Mouse (Mus musculus): ENCODE measurements around the gene Prss34. TPM values are rescaled to one million over a fixed set of nuclear protein-coding genes. Genes with fewer than 3 reads are reported as not detected.

The Prss34 gene
- polyA plus RNA-seq, 1 experiment from 2014 or later = 4.4 TPM

- Histone ChIP-seq H3K9me3 (ENCODE audit: control insufficient read depth, low read length) (no peaks in the 10 kb centered on the region), H3K4me3 (ENCODE audit: low read depth, low read length) (0 out of 2 replicates have a peak overlapping the region, but pooled peaks have one; percentile 99), H3K9ac (ENCODE audit: low read depth, low read length) (peak overlapping the region; percentile 100; the same call in 1 of the 2 replicates), H3K4me2 (ENCODE audit: low read depth, low read length) (peak overlapping the region; percentile 97), H3K36me3 (ENCODE audit: control insufficient read depth, insufficient read depth, low read length) (peaks cover 51% of the 10 kb centered on the region), H3K27ac (replicated peaks; ENCODE audit: low read depth, low read length) (no peak overlapping the region), H3K4me1 (ENCODE audit: control insufficient read depth, insufficient read depth, low read length) (peaks cover 14% of the 10 kb centered on the region), H3K27me3 (replicated peaks; ENCODE audit: control insufficient read depth, insufficient read depth, low read length) (no peaks in the 10 kb centered on the region)
- ATAC-seq (ENCODE audit: low read depth) = no peak
- DNase-seq (ENCODE audit: low spot score) = no peak
- 76% methylated on average over 2 of the region's 2 CpGs for WGBS
Measured at GRCm38 (mm10) chr17:25270795-25271335, 27.3 kb upstream of the Prss34 start.

GRCm38 (mm10) chr17:25272326-25272725, 25.9 kb upstream of the Prss34 start:
- Histone ChIP-seq H3K4me2 (ENCODE audit: low read depth, low read length) (peak overlapping the region; percentile 97), H3K4me1 (ENCODE audit: control insufficient read depth, insufficient read depth, low read length) (peaks cover 14% of the 10 kb centered on the region), H3K9ac (ENCODE audit: low read depth, low read length) (peak overlapping the region; percentile 100), H3K4me3 (ENCODE audit: low read depth, low read length) (peak overlapping the region; percentile 99), H3K27ac (replicated peaks; ENCODE audit: low read depth, low read length) (peak overlapping the region; percentile 99), H3K36me3 (ENCODE audit: control insufficient read depth, insufficient read depth, low read length) (peaks cover 37% of the 10 kb centered on the region), H3K27me3 (replicated peaks; ENCODE audit: control insufficient read depth, insufficient read depth, low read length) (no peaks in the 10 kb centered on the region), H3K9me3 (ENCODE audit: control insufficient read depth, low read length) (no peaks in the 10 kb centered on the region)
- ATAC-seq (ENCODE audit: low read depth) (no peak), DNase-seq (ENCODE audit: low spot score) (no peak)
- 2% methylated on average over 10 of the region's 10 CpGs for WGBS

GRCm38 (mm10) chr17:25272951-25273705, 25.1 kb upstream of the Prss34 start:
- peak; percentile 94 for ATAC-seq (ENCODE audit: low read depth)
- Histone ChIP-seq H3K9ac (ENCODE audit: low read depth, low read length) (peak overlapping the region; percentile 100), H3K4me1 (ENCODE audit: control insufficient read depth, insufficient read depth, low read length) (peaks cover 14% of the 10 kb centered on the region), H3K27ac (replicated peaks; ENCODE audit: low read depth, low read length) (peak overlapping the region; percentile 99), H3K4me2 (ENCODE audit: low read depth, low read length) (peak overlapping the region; percentile 97), H3K36me3 (ENCODE audit: control insufficient read depth, insufficient read depth, low read length) (peaks cover 29% of the 10 kb centered on the region), H3K27me3 (replicated peaks; ENCODE audit: control insufficient read depth, insufficient read depth, low read length) (no peaks in the 10 kb centered on the region), H3K9me3 (ENCODE audit: control insufficient read depth, low read length) (no peaks in the 10 kb centered on the region), H3K4me3 (ENCODE audit: low read depth, low read length) (peak overlapping the region; percentile 99)
- DNase-seq (ENCODE audit: low spot score) = peak; percentile 96
- WGBS = under 1% methylated on average over 61 of the region's 92 CpGs

- Histone ChIP-seq H3K36me3 (ENCODE audit: control insufficient read depth, insufficient read depth, low read length) (peaks cover 21% of the 10 kb centered on the region), H3K4me2 (ENCODE audit: low read depth, low read length) (peak overlapping the region; percentile 97), H3K27ac (replicated peaks; ENCODE audit: low read depth, low read length) (peak overlapping the region; percentile 99), H3K4me1 (ENCODE audit: control insufficient read depth, insufficient read depth, low read length) (peaks cover 14% of the 10 kb centered on the region), H3K9ac (ENCODE audit: low read depth, low read length) (peak overlapping the region; percentile 100), H3K27me3 (replicated peaks; ENCODE audit: control insufficient read depth, insufficient read depth, low read length) (no peaks in the 10 kb centered on the region), H3K4me3 (ENCODE audit: low read depth, low read length) (peak overlapping the region; percentile 99), H3K9me3 (ENCODE audit: control insufficient read depth, low read length) (no peaks in the 10 kb centered on the region)
- DNase-seq (ENCODE audit: low spot score) (peak; percentile 97), ATAC-seq (ENCODE audit: low read depth) (peak; percentile 92)
- under 1% methylated on average over 28 of the region's 45 CpGs for WGBS
Measured at GRCm38 (mm10) chr17:25273706-25274501, 24.3 kb upstream of the Prss34 start.

DNA sequence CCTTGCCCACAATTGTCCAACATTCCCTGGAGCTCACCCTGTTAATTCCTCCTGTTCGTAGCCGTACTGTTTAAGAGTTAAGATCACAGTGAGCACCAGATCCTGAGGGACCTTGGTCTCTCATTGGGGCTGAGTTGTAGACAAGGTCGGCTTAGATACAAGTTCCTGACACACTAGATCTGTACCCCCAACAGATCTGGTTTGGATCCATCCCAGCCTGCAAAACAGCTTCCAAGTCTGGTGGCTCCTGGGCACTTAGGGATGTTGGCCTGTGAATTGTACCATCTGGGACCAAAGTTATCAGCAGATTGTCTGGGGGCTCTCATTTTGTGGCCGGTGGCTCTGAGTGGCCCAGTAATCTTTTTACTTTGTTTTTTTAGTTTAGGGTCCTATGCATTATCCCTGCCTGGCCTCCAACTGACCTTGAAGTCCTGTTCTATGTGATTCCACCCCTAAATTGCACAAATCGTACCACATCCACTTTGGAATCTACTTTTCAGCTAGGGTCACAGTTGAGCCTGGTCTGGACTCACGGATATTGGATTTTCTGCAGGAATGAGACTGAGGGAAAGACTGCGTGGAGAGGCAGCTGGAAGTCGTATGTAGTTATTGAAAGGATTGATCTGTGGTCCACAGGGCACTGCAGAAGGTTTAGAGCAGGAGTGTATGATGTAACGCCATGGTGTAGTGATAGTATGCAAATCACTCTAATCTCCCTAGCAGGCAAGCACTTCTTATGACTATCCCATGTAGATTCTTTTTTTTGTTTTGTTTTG, 23.4 kb upstream of the Prss34 start, which contains the start of gene Ube2i:
Ube2i (minus strand) TSS at position 52 of the 776 bp plus-strand sequence.
- Histone ChIP-seq H3K27ac (replicated peaks; ENCODE audit: low read depth, low read length) (peak within 1 kb of the TSS; percentile 99), H3K9me3 (ENCODE audit: control insufficient read depth, low read length) (no peaks in the 10 kb centered on the region), H3K9ac (ENCODE audit: low read depth, low read length) (peak within 1 kb of the TSS; percentile 100), H3K4me1 (ENCODE audit: control insufficient read depth, insufficient read depth, low read length) (peaks cover 14% of the 10 kb centered on the region), H3K36me3 (ENCODE audit: control insufficient read depth, insufficient read depth, low read length) (peaks cover 13% of the 10 kb centered on the region), H3K27me3 (replicated peaks; ENCODE audit: control insufficient read depth, insufficient read depth, low read length) (no peaks in the 10 kb centered on the region), H3K4me3 (ENCODE audit: low read depth, low read length) (peak within 1 kb of the TSS; percentile 99), H3K4me2 (ENCODE audit: low read depth, low read length) (peak within 1 kb of the TSS; percentile 97)
- DNase-seq (ENCODE audit: low spot score) (no peak), ATAC-seq (ENCODE audit: low read depth) (no peak)
- 78% methylated on average over 9 of the region's 9 CpGs for WGBS

- Histone ChIP-seq H3K4me1 (ENCODE audit: control insufficient read depth, insufficient read depth, low read length) (peaks cover 14% of the 10 kb centered on the region), H3K4me3 (ENCODE audit: low read depth, low read length) (no peak overlapping the region), H3K9me3 (ENCODE audit: control insufficient read depth, low read length) (no peaks in the 10 kb centered on the region), H3K9ac (ENCODE audit: low read depth, low read length) (no peak overlapping the region), H3K27ac (replicated peaks; ENCODE audit: low read depth, low read length) (no peak overlapping the region), H3K4me2 (ENCODE audit: low read depth, low read length) (no peak overlapping the region), H3K27me3 (replicated peaks; ENCODE audit: control insufficient read depth, insufficient read depth, low read length) (no peaks in the 10 kb centered on the region), H3K36me3 (ENCODE audit: control insufficient read depth, insufficient read depth, low read length) (peaks cover 4% of the 10 kb centered on the region)
- ATAC-seq (ENCODE audit: low read depth) (no peak), DNase-seq (ENCODE audit: low spot score) (no peak)
- WGBS = 91% methylated on average over 3 of the region's 3 CpGs
Measured at GRCm38 (mm10) chr17:25275833-25276232, 22.4 kb upstream of the Prss34 start.

DNA sequence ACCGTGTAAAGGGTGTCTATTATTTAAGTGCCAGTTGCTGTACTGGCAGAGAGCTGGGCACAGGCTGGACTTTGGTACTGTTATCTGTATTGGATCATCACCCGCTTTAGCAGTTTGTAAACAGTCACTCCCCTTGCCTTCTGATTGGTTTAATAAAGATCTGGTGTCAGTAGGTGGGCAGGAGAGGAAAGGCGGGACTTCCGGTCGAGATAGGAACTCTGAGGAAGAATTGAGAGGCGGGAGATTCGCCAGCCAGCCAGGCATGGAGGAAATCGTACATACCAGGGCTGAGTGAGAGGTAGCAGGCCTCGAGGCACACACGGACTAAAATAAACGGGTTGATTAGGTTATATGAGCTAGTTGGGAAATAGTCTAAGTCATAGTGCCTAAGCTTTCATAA, 16.1 kb upstream of the Prss34 start:
- no peak overlapping the region for H3K4me3 ChIP-seq (ENCODE audit: low read depth, low read length)
- H3K36me3 ChIP-seq (ENCODE audit: control insufficient read depth, insufficient read depth, low read length) = no peaks in the 10 kb centered on the region
- H3K27me3 ChIP-seq (replicated peaks; ENCODE audit: control insufficient read depth, insufficient read depth, low read length) = no peaks in the 10 kb centered on the region
- no peak overlapping the region for H3K4me2 ChIP-seq (ENCODE audit: low read depth, low read length)
- no peak overlapping the region for H3K27ac ChIP-seq (replicated peaks; ENCODE audit: low read depth, low read length)
- H3K9me3 ChIP-seq (ENCODE audit: control insufficient read depth, low read length) = 0 out of 2 replicates have a peak, but pooled peaks cover 3% of the 10 kb centered on the region
- DNase-seq (ENCODE audit: low spot score) (no peak), ATAC-seq (ENCODE audit: low read depth) (no peak)
- 42% methylated on average over 11 of the region's 11 CpGs for WGBS
- H3K4me1 ChIP-seq (ENCODE audit: control insufficient read depth, insufficient read depth, low read length) = no peaks in the 10 kb centered on the region
- no peak overlapping the region for H3K9ac ChIP-seq (ENCODE audit: low read depth, low read length)

DNA sequence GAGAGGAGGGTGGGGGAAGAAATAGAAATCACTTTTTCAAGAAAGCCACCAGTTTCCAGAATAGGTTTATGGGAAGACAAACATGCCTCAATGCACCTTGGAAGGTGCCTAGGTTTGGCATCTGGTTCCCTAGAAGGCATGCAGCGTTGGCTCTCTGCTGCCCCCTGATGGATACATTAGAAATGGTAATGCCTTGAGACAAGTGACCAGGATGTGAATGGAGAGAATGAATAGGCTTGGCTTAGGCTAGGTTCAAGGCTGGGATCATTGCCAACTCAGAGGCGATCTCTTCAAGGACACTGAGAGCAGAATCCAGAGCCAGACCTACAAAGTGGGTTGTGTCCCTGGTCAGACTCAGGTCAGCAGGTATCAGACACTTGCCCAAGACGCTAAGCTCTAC, 13.2 kb upstream of the Prss34 start:
- no peak for ATAC-seq (ENCODE audit: low read depth)
- Histone ChIP-seq H3K9ac (ENCODE audit: low read depth, low read length) (no peak overlapping the region), H3K27me3 (replicated peaks; ENCODE audit: control insufficient read depth, insufficient read depth, low read length) (no peaks in the 10 kb centered on the region), H3K4me1 (ENCODE audit: control insufficient read depth, insufficient read depth, low read length) (no peaks in the 10 kb centered on the region), H3K36me3 (ENCODE audit: control insufficient read depth, insufficient read depth, low read length) (no peaks in the 10 kb centered on the region), H3K4me3 (ENCODE audit: low read depth, low read length) (no peak overlapping the region), H3K27ac (replicated peaks; ENCODE audit: low read depth, low read length) (no peak overlapping the region), H3K9me3 (ENCODE audit: control insufficient read depth, low read length) (0 out of 2 replicates have a peak, but pooled peaks cover 3% of the 10 kb centered on the region), H3K4me2 (ENCODE audit: low read depth, low read length) (no peak overlapping the region)
- WGBS = 25% methylated on average over 3 of the region's 3 CpGs
- DNase-seq (ENCODE audit: low spot score) = peak; percentile 60

All from embryonic facial prominence, embryonic 14.5 days (tissue).